Mouse (Mus musculus) CH12.LX (cell line): Measurements from ENCODE around the gene Arpc3. TPM values are rescaled to one million over a fixed set of nuclear protein-coding genes. Genes with fewer than 3 reads are reported as not detected.
A peak's percentile ranks its signal among the peaks of the same experiment; 100 is the strongest.
"Not testable (repeated sequence)": the region's sequence is repeated elsewhere in the genome, so short reads cannot be mapped to it uniquely, and the experiment has no call there.

Experiments used
- DNase-seq: peaks from one replicate; pipeline ENCODE4 v3.0.0-alpha.2; 2013; ENCODE audit errors: extremely low read depth
- H3K27ac ChIP-seq: 2 replicates; pipeline ENCODE4 v1.5.1; 2012; ENCODE audit warnings: low read depth, mild to moderate bottlenecking, control low read depth, moderate library complexity; ENCODE audit not compliant: insufficient read depth
- H3K27me3 ChIP-seq: replicated peaks from 2 replicates; pipeline ENCODE3; 2012; ENCODE audit warnings: inconsistent platforms
- H3K36me3 ChIP-seq, 2 experiments: replicated peaks in 1 of 2; 2 replicates each; pipeline versions ENCODE3 to v1.6.1; 2012; ENCODE audit warnings: inconsistent platforms in 1 of 2, low read length in 1 of 2, mild to moderate bottlenecking in 1 of 2, mixed read lengths in 1 of 2, moderate library complexity in 1 of 2; ENCODE audit not compliant: control insufficient read depth in 1 of 2, insufficient read depth in 1 of 2
- H3K4me1 ChIP-seq, 2 experiments: 2 replicates each; pipeline ENCODE4 v1.6.1; 2012; ENCODE audit warnings: inconsistent platforms in 1 of 2, moderate library complexity in 1 of 2; ENCODE audit not compliant: insufficient read depth in 2 of 2, control insufficient read depth in 1 of 2
- H3K4me2 ChIP-seq: 2 replicates; pipeline ENCODE4 v1.6.1; 2012; ENCODE audit warnings: low read depth, mild to moderate bottlenecking, control low read depth; ENCODE audit not compliant: poor library complexity, insufficient read depth, severe bottlenecking
- H3K4me3 ChIP-seq, 3 experiments: fragments of 150-350 bp in 1 of 3; sonication (generic) in 1 of 3; replicated peaks in 1 of 3; 2 replicates each; pipeline versions ENCODE3 to v1.5.1; 2011 to 2012; ENCODE audit warnings: low read depth in 2 of 3, low read length in 2 of 3, mild to moderate bottlenecking in 2 of 3, moderate library complexity in 2 of 3, control low read depth in 1 of 3, improper control_type of control experiment in 1 of 3, inconsistent platforms in 1 of 3, mixed read lengths in 1 of 3; ENCODE audit not compliant: poor library complexity in 1 of 3
- H3K79me2 ChIP-seq: replicated peaks from 2 replicates; pipeline ENCODE4 v1.6.1; 2012; ENCODE audit warnings: mild to moderate bottlenecking, moderate library complexity; ENCODE audit not compliant: control insufficient read depth, poor library complexity, insufficient read depth, severe bottlenecking; ENCODE audit errors: extremely low read depth
- H3K9ac ChIP-seq: 2 replicates; pipeline ENCODE4 v1.6.1; 2012; ENCODE audit warnings: low read depth, mild to moderate bottlenecking, control low read depth, moderate library complexity; ENCODE audit not compliant: insufficient read depth
- H3K9me3 ChIP-seq: replicated peaks from 2 replicates; pipeline ENCODE3; 2012; ENCODE audit warnings: low read length, inconsistent platforms, mixed read lengths
- BHLHE40 ChIP-seq: IDR thresholded peaks from 2 replicates; pipeline ENCODE4 v1.6.1; 2011; ENCODE audit warnings: mild to moderate bottlenecking, low read depth, low read length, improper control_type of control experiment
- CHD1 ChIP-seq: IDR thresholded peaks from 2 replicates; pipeline ENCODE4 v1.6.1; 2012; ENCODE audit warnings: low read depth, low read length, improper control_type of control experiment, inconsistent platforms
- CHD2 ChIP-seq: IDR thresholded peaks from 2 replicates; pipeline ENCODE4 v1.6.1; 2011; ENCODE audit warnings: low read length, improper control_type of control experiment
- ELF1 ChIP-seq: IDR thresholded peaks from 2 replicates; pipeline ENCODE4 v1.6.1; 2014; ENCODE audit warnings: low read depth, mild to moderate bottlenecking, inconsistent platforms, low read length, improper control_type of control experiment
- GABPA ChIP-seq: IDR thresholded peaks from 2 replicates; pipeline ENCODE4 v1.6.1; 2012; ENCODE audit warnings: low read depth, low read length, improper control_type of control experiment, inconsistent platforms; ENCODE audit not compliant: insufficient replicate concordance
- JUND ChIP-seq: conservative IDR thresholded peaks from 2 replicates; pipeline ENCODE4 v1.6.1; 2011; ENCODE audit warnings: low read depth, low read length, improper control_type of control experiment
- KAT2A ChIP-seq: IDR thresholded peaks from 2 replicates; pipeline ENCODE4 v1.6.1; 2012; ENCODE audit warnings: low read length, improper control_type of control experiment, inconsistent platforms; ENCODE audit not compliant: insufficient replicate concordance
- MAFK ChIP-seq: IDR thresholded peaks from 2 replicates; pipeline ENCODE4 v1.6.1; 2011; ENCODE audit warnings: low read length, improper control_type of control experiment; ENCODE audit not compliant: insufficient replicate concordance
- MAX ChIP-seq: IDR thresholded peaks from 2 replicates; pipeline ENCODE4 v1.6.1; 2011; ENCODE audit warnings: low read length, improper control_type of control experiment
- MAZ ChIP-seq: IDR thresholded peaks from 2 replicates; pipeline ENCODE4 v1.6.1; 2012; ENCODE audit warnings: low read depth, mild to moderate bottlenecking, inconsistent platforms, low read length, improper control_type of control experiment, moderate library complexity
- MYC ChIP-seq: IDR thresholded peaks from 2 replicates; pipeline ENCODE4 v1.6.1; 2011; ENCODE audit warnings: low read depth, mild to moderate bottlenecking, improper control_type of control experiment, low read length
- NELFE ChIP-seq: IDR thresholded peaks from 2 replicates; pipeline ENCODE4 v1.6.1; 2011; ENCODE audit warnings: low read depth, low read length, improper control_type of control experiment
- NRF1 ChIP-seq: IDR thresholded peaks from 2 replicates; pipeline ENCODE4 v1.6.1; 2014; ENCODE audit warnings: low read depth, mild to moderate bottlenecking, inconsistent platforms, low read length, improper control_type of control experiment, moderate library complexity
- POLR2A ChIP-seq: IDR thresholded peaks from 2 replicates; pipeline ENCODE4 v1.6.1; 2011; ENCODE audit warnings: low read depth, mild to moderate bottlenecking, improper control_type of control experiment, low read length
- POLR2AphosphoS2 ChIP-seq: IDR thresholded peaks from 2 replicates; pipeline ENCODE4 v1.6.1; 2011; ENCODE audit warnings: low read depth, low read length, improper control_type of control experiment
- RAD21 ChIP-seq: IDR thresholded peaks from 2 replicates; pipeline ENCODE4 v1.6.1; 2011; ENCODE audit warnings: low read depth, mild to moderate bottlenecking, low read length, improper control_type of control experiment, moderate library complexity
- SMC3 ChIP-seq: IDR thresholded peaks from 2 replicates; pipeline ENCODE4 v1.6.1; 2011; ENCODE audit warnings: low read depth, low read length, improper control_type of control experiment
- TBP ChIP-seq: conservative IDR thresholded peaks from 2 replicates; pipeline ENCODE4 v1.6.1; 2011; ENCODE audit warnings: low read depth, low read length, improper control_type of control experiment
- USF1 ChIP-seq: IDR thresholded peaks from 2 replicates; pipeline ENCODE4 v1.6.1; 2014; ENCODE audit warnings: low read depth, mild to moderate bottlenecking, inconsistent platforms, low read length, improper control_type of control experiment
- USF2 ChIP-seq: conservative IDR thresholded peaks from 2 replicates; pipeline ENCODE4 v1.6.1; 2011; ENCODE audit warnings: low read depth, low read length, improper control_type of control experiment
- ZC3H11A ChIP-seq: IDR thresholded peaks from 2 replicates; pipeline ENCODE4 v1.6.1; 2012; ENCODE audit warnings: low read depth, mild to moderate bottlenecking, inconsistent platforms, low read length, improper control_type of control experiment
- ZNF384 ChIP-seq: IDR thresholded peaks from 2 replicates; pipeline ENCODE4 v1.6.1; 2012; ENCODE audit warnings: low read depth, low read length, improper control_type of control experiment, inconsistent platforms
- dilution Hi-C: fragments of 300-500 bp; cut with MboI; formaldehyde crosslinking; loops from 2 replicates; pipeline ENCODE4 v1.14.3; 2020; ENCODE audit warnings: low sequenced_read_pairs; ENCODE audit not compliant: extremely low pct_unique_long_range_greater_than_20kb, extremely low pct_ligation_motif_present
- in situ Hi-C: fragments of 300-500 bp; cut with MboI; formaldehyde crosslinking; loops from 3 replicates; pipeline ENCODE4 v1.14.3; 2019; ENCODE audit warnings: low sequenced_read_pairs, low pct_ligation_motif_present, low pct_unique_long_range_greater_than_20kb, mixed read lengths
- polyA plus RNA-seq: library from polyadenylated mRNA; unstranded; fragments of >175 nt; gene quantifications from 2 replicates; pipeline ENCODE4 v1.2.1, GENCODE M21; 2012; ENCODE audit warnings: low read depth; ENCODE audit not compliant: insufficient read length
- total RNA-seq, 2 experiments: library from RNA; depleted of rRNA; stranded (reverse); fragments of 300-350 nt in 1 of 2; fragments of >200 nt in 1 of 2; gene quantifications; 2 replicates each; pipeline ENCODE4 v1.2.3; 2012 to 2014

Arpc3 gene
- total and polyA plus RNA-seq, 3 experiments: 256 to 543 (median 297) TPM

DNA sequence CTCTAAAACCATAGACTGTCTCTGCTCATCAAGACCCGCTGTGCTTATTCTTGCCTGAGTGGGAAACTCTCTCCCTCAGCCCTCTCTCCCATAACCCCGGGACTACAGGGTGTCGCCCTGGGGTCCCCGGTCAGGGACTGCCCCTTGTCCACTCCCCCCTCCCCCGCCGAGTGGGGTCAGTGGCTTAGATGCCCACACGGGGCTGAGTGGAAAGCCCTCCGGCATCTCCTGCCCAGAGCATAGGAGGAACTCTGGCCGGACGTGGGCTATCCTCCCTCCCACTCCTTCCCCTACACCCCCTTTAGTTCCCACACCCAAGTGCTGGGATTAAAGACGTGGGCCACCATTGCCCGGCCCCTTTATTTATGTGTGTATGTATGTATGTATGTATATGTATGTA lies 23.8 kb downstream of the Arpc3 start:
- in situ Hi-C loops: no loop called here
- no peaks in the 10 kb centered on the region for H3K79me2 ChIP-seq
- dilution Hi-C loops: no loop called here

DNA sequence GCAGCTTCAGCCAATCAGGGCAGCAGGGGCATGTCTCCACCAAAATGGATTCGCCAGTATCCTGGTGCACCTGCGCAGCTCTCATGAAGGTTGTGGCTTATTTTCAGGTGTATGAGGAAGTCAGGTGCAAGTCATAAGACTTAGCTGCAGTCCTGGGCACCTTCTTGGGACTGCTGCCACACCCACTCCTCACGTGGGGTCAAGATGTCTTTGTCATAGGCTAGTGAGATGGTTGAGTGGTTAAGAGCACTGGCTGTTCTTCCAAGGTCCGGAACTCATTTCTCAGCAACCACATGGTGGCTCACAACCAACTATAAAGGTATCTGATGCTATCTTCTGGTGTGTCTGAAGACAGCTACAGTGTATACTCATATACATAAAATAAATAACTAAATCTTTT lies 29.0 kb downstream of the Arpc3 start:
- H3K36me3 ChIP-seq, H3K9me3 ChIP-seq, H3K27ac ChIP-seq, H3K4me3 ChIP-seq, in situ Hi-C loops, H3K9ac ChIP-seq, H3K4me2 ChIP-seq, H3K27me3 ChIP-seq, dilution Hi-C loops: not testable (repeated sequence)
- Histone ChIP-seq H3K4me1 (peaks cover 6 to 20% of the 10 kb centered on the region in 2 experiments; a peak in 3 of 4 replicates), H3K79me2 (peaks cover 13% of the 10 kb centered on the region)
- peak; percentile 67; the same call in 1 of the 2 replicates for TF ChIP-seq MAX
- peak; percentile 63 for TF ChIP-seq USF1
- peak; percentile 32; the same call in 1 of the 2 replicates for TF ChIP-seq POLR2A
- peak; percentile 54 for TF ChIP-seq USF2
- TF ChIP-seq NRF1: peak; percentile 28; the same call in 1 of the 2 replicates
- DNase-seq: peak; percentile 70

More for the DNA sequence above, 23.8 kb downstream of the Arpc3 start:
- TF ChIP-seq ZNF384 (no peak), CHD1 (no peak), MAZ (no peak), NELFE (no peak), MAFK (no peak), SMC3 (no peak), BHLHE40 (no peak), MYC (no peak), POLR2AphosphoS2 (no peak), RAD21 (no peak), MAX (no peak), JUND (no peak), USF2 (no peak), ZC3H11A (no peak), ELF1 (no peak), TBP (no peak), KAT2A (no peak), CHD2 (no peak), GABPA (no peak)
- Histone ChIP-seq H3K4me2 (no peak overlapping the region), H3K36me3 (peaks cover 0 to 2% of the 10 kb centered on the region in 2 experiments), H3K4me1 (peaks cover 0 to under 1% of the 10 kb centered on the region in 2 experiments; a peak in 1 of 4 replicates), H3K27me3 (no peaks in the 10 kb centered on the region), H3K27ac (no peak overlapping the region), H3K9ac (no peak overlapping the region), H3K4me3 (no peak overlapping the region), H3K9me3 (no peaks in the 10 kb centered on the region)
- no peak for DNase-seq
